Mouse (Mus musculus): ENCODE data around the gene Camta2. TPM values are rescaled to one million over a fixed set of nuclear protein-coding genes. Genes with fewer than 3 reads are reported as not detected.

The Camta2 gene
- total and polyA plus RNA-seq, 2 experiments: 2.3 to 16.9 TPM

DNA sequence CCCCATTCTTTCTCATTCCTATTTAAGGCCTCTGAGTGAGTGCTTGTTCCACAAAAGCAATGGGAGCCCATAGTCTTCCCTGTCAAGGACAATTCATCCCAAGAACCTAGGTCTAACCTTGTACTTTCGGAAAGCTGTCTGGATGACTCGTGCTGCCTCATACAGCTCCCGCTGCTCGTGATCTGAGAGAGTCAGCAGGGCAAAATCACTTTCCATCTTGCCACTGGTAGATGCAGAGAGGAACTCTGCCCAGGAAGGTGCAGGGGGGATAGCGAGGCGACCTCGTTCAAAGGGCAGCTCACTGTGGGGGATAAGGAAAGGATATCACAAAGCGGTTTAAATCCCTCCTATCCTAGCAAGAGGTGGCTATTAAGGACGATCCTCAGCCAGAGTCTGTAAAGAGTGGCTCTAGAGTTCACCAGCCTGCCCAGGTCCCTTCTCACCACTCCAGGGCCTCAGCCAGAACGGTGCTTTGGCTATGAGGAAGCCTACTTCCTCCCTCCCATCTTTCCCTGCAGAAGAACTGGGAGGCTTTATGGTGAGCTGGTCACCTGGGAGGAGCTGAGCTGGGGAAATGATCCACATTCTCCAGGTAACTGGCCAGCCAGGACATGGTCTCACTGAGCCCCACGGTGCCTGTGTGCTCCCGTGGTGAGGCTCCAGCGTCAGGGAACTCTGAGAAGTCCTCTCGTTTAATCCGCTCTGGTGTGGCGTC, 16.4 kb downstream of the Camta2 start:
- TF ChIP-seq POLR2A (IDR thresholded peaks at IDR 0.05; ENCODE audit: extremely low read depth, insufficient read depth, low read length) (no peak), CTCF (IDR thresholded peaks at IDR 0.05; ENCODE audit: low read depth, low read length) (no peak)
- no peak overlapping the region for H3K9ac ChIP-seq (ENCODE audit: low read depth, low read length)
- no peaks in the 10 kb centered on the region for H3K27me3 ChIP-seq (ENCODE audit: control insufficient read depth, insufficient read depth, low read length)
- H3K4me1 ChIP-seq (ENCODE audit: control insufficient read depth, insufficient read depth, low read length): peaks cover 2% of the 10 kb centered on the region; the same call in 1 of the 2 replicates
- no peak overlapping the region for H3K27ac ChIP-seq (replicated peaks; ENCODE audit: insufficient read depth, low read depth, low read length)
- H3K36me3 ChIP-seq (ENCODE audit: control insufficient read depth, insufficient read depth, low read length): peaks cover 4% of the 10 kb centered on the region
- no peak overlapping the region for H3K4me3 ChIP-seq (ENCODE audit: insufficient read depth, low read depth, low read length)
- H3K79me2 ChIP-seq (ENCODE audit: control insufficient read depth, insufficient read depth, low read length): no peaks in the 10 kb centered on the region; the same call in 1 of the 2 replicates
- WGBS: 90% methylated on average over 16 of the region's 16 CpGs
- DNase-seq (ENCODE audit: extremely low read depth, low read depth, low spot score): no peak

DNA sequence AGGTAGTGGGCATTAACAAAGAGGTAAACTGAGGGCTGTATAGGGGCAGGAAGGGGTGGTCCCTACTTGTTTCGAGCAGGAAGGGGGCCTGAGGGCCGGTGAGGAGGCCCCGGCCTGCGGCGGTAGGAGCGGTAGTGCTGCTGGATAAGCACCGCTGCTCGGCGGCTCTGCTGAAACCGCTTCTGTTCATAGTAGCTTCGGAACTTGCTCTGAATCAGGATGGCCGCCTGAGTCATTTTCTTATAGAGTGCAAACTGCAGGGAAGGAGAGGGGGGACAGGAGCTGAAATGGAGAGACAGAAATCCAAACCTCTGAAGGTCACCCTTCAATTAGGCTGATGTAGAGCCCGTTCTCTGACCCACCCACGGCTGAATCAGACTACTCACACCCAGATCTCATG, 17.4 kb downstream of the Camta2 start:
- H3K27ac ChIP-seq (replicated peaks; ENCODE audit: insufficient read depth, low read depth, low read length): no peak overlapping the region
- no peak overlapping the region for H3K9ac ChIP-seq (ENCODE audit: low read depth, low read length)
- peaks cover 2% of the 10 kb centered on the region for H3K36me3 ChIP-seq (ENCODE audit: control insufficient read depth, insufficient read depth, low read length)
- no peaks in the 10 kb centered on the region for H3K27me3 ChIP-seq (ENCODE audit: control insufficient read depth, insufficient read depth, low read length)
- no peaks in the 10 kb centered on the region; the same call in 1 of the 2 replicates for H3K79me2 ChIP-seq (ENCODE audit: control insufficient read depth, insufficient read depth, low read length)
- H3K4me1 ChIP-seq (ENCODE audit: control insufficient read depth, insufficient read depth, low read length): peaks cover 2% of the 10 kb centered on the region; the same call in 1 of the 2 replicates
- DNase-seq (ENCODE audit: extremely low read depth, low read depth, low spot score): no peak
- H3K4me3 ChIP-seq (ENCODE audit: insufficient read depth, low read depth, low read length): no peak overlapping the region
- 76% methylated on average over 14 of the region's 14 CpGs for WGBS
- TF ChIP-seq POLR2A (IDR thresholded peaks at IDR 0.05; ENCODE audit: extremely low read depth, insufficient read depth, low read length): no peak
- TF ChIP-seq CTCF (IDR thresholded peaks at IDR 0.05; ENCODE audit: low read depth, low read length): no peak

DNA sequence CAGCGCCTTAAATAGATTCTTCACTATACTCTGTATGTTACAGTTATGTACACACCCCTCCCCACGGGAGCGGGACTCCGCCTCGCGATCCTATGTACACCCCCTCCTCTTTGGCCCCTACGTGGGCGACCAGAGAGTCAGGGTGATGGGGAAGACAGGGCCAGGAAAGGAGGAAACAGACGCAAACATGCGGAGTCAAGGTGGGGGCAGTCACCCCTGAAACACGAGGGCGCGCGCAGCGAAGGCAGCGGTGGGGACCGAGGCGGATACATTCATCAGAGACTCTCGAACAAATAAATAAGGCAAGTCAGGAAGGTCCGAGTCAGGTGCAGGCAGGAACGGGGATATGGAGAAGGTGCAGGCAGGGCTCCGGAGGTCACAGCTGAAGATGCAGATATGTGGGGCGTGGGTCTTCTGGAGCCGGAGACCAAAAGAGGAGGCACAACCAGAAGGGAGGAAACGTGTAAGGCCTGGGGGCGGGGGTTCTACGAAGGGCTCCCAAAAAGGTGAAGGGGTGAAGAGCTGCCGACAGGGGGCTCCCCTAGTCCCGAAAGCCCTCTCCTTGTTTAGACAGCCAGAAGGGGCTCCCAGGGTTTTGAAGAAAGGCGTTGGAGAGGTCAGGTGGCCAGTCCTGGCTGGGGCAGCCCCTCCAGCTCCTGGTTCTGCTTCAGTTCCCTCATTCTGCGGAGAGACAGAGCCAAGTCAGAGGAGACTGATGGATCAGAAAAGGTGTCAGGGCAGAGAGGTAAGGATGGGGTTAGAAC, 18.1 kb downstream of the Camta2 start:
- peak; percentile 56 for TF ChIP-seq CTCF (IDR thresholded peaks at IDR 0.05; ENCODE audit: low read depth, low read length)
- TF ChIP-seq POLR2A (IDR thresholded peaks at IDR 0.05; ENCODE audit: extremely low read depth, insufficient read depth, low read length): no peak
- no peaks in the 10 kb centered on the region for H3K27me3 ChIP-seq (ENCODE audit: control insufficient read depth, insufficient read depth, low read length)
- peak overlapping the region; percentile 72 for H3K4me3 ChIP-seq (ENCODE audit: insufficient read depth, low read depth, low read length)
- H3K27ac ChIP-seq (replicated peaks; ENCODE audit: insufficient read depth, low read depth, low read length): peak overlapping the region; percentile 73
- DNase-seq (ENCODE audit: extremely low read depth, low read depth, low spot score): peak; percentile 26
- H3K79me2 ChIP-seq (ENCODE audit: control insufficient read depth, insufficient read depth, low read length): no peaks in the 10 kb centered on the region; the same call in 1 of the 2 replicates
- peak overlapping the region; percentile 76 for H3K9ac ChIP-seq (ENCODE audit: low read depth, low read length)
- H3K36me3 ChIP-seq (ENCODE audit: control insufficient read depth, insufficient read depth, low read length): peaks cover 4% of the 10 kb centered on the region
- peaks cover 2% of the 10 kb centered on the region; the same call in 1 of the 2 replicates for H3K4me1 ChIP-seq (ENCODE audit: control insufficient read depth, insufficient read depth, low read length)
- WGBS: 3% methylated on average over 31 of the region's 31 CpGs

DNA sequence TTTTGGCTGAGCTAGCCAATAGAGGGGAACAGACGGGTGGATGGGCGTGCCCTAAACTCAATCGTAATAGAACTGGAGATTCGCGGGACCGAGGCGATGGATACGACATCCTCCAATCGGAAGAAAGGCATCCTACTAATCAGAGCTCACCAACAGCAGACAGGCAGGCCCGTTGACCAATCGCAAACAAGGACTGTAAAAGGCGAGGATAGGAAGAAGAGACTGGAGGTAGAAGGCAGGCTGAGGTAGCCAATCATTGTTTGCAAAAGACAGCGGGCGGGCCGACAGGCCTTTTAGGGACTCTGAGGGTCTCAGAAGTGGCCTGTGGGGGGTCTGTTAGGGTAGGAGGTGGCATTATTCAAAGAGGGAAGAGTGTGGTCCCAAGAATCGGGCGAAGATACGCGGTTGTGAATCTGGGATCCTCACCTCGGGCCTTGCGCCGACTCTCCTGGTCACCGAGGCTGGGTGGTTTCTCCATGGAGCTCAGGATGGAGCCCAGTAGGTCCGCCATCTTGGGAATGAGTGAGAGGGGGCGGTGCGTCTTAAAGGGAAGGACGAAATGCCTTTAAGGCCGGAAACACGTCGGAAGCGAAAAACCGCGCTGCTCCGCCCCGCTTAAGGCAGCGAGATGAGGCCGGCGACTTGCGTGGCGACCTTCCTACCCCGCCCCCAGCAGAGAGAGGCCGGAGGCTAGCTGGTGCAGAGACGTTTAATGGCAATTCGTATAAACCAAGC, 19.0 kb downstream of the Camta2 start, which contains the start of gene Spag7:
Gene Spag7, minus strand, starts transcription at position 646 of the 735 bp plus-strand sequence.
- peaks cover 2% of the 10 kb centered on the region; the same call in 1 of the 2 replicates for H3K4me1 ChIP-seq (ENCODE audit: control insufficient read depth, insufficient read depth, low read length)
- peak within 1 kb of the TSS; percentile 76 for H3K9ac ChIP-seq (ENCODE audit: low read depth, low read length)
- no peaks in the 10 kb centered on the region for H3K27me3 ChIP-seq (ENCODE audit: control insufficient read depth, insufficient read depth, low read length)
- H3K79me2 ChIP-seq (ENCODE audit: control insufficient read depth, insufficient read depth, low read length): no peaks in the 10 kb centered on the region; the same call in 1 of the 2 replicates
- H3K4me3 ChIP-seq (ENCODE audit: insufficient read depth, low read depth, low read length): peak within 1 kb of the TSS; percentile 72
- H3K27ac ChIP-seq (replicated peaks; ENCODE audit: insufficient read depth, low read depth, low read length): peak within 1 kb of the TSS; percentile 90
- peak; percentile 100 for DNase-seq (ENCODE audit: extremely low read depth, low read depth, low spot score)
- H3K36me3 ChIP-seq (ENCODE audit: control insufficient read depth, insufficient read depth, low read length): peaks cover 10% of the 10 kb centered on the region
- WGBS: under 1% methylated on average over 44 of the region's 44 CpGs
- TF ChIP-seq CTCF (IDR thresholded peaks at IDR 0.05; ENCODE audit: low read depth, low read length) (no peak), POLR2A (IDR thresholded peaks at IDR 0.05; ENCODE audit: extremely low read depth, insufficient read depth, low read length) (peak; percentile 72)

DNA sequence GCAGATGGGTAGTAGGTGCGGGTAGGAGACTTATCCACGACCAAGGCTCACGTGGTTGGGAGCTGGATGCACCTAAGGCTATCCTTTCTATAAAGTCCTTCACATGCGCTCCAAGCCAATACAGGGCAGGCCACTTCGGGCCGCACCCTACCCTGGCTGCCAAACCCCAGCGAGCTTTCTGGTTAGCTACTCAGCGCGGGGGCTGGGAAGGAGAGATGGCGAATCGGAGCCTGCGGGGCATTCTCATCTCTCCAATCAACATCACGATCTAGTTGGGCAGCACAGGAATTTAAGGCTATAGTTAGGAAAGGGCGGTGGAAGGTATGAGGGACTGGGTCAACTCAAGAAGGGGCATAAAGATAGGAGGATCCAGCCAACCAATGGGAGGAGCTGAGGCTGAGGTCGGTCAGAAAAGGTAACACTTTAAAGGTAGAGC, 19.6 kb downstream of the Camta2 start:
- DNase-seq (ENCODE audit: extremely low read depth, low read depth, low spot score): no peak

More for the DNA sequence above, 19.6 kb downstream of the Camta2 start:
- no peak for TF ChIP-seq CTCF (IDR thresholded peaks at IDR 0.05; ENCODE audit: low read depth, low read length)
- peaks cover 8% of the 10 kb centered on the region for H3K36me3 ChIP-seq (ENCODE audit: control insufficient read depth, insufficient read depth, low read length)
- peak overlapping the region; percentile 63 for H3K4me3 ChIP-seq (ENCODE audit: insufficient read depth, low read depth, low read length)
- H3K27ac ChIP-seq (replicated peaks; ENCODE audit: insufficient read depth, low read depth, low read length): peak overlapping the region; percentile 71
- no peaks in the 10 kb centered on the region for H3K27me3 ChIP-seq (ENCODE audit: control insufficient read depth, insufficient read depth, low read length)
- no peaks in the 10 kb centered on the region; the same call in 1 of the 2 replicates for H3K79me2 ChIP-seq (ENCODE audit: control insufficient read depth, insufficient read depth, low read length)
- peak overlapping the region; percentile 57 for H3K9ac ChIP-seq (ENCODE audit: low read depth, low read length)
- peaks cover 2% of the 10 kb centered on the region; the same call in 1 of the 2 replicates for H3K4me1 ChIP-seq (ENCODE audit: control insufficient read depth, insufficient read depth, low read length)
- WGBS: under 1% methylated on average over 15 of the region's 15 CpGs
